Mouse (Mus musculus) kidney, postnatal 0 days (tissue): ENCODE results near the gene Slc34a1. TPM values are rescaled to one million over a fixed set of nuclear protein-coding genes. Genes with fewer than 3 reads are reported as not detected.

Experiments
- ATAC-seq: fragments of 200-750 bp; cut with Nextera tagmentation; replicated peaks from 2 replicates; pipeline ENCODE4 v1.8.0; 2017; ENCODE audit warnings: low read depth, moderate number of reproducible peaks, moderate TSS enrichment, moderate library complexity; ENCODE audit not compliant: low FRiP score
- DNase-seq: peaks from one replicate; pipeline ENCODE4 v3.0.0-alpha.2; 2016; ENCODE audit warnings: low spot score
- H3K27ac ChIP-seq: fragments of 300-500 bp; sonication (generic); 2 replicates; pipeline ENCODE4 v1.5.1; 2014; ENCODE audit warnings: mild to moderate bottlenecking
- H3K27me3 ChIP-seq: fragments of 300-500 bp; sonication (generic); 2 replicates; pipeline ENCODE4 v1.6.1; 2014; ENCODE audit warnings: low read length, mixed read lengths; ENCODE audit not compliant: insufficient read depth
- H3K36me3 ChIP-seq: fragments of 300-500 bp; sonication (generic); 2 replicates; pipeline ENCODE4 v1.6.1; 2014; ENCODE audit warnings: low read length, mixed read lengths; ENCODE audit not compliant: insufficient read depth
- H3K4me1 ChIP-seq: fragments of 300-500 bp; sonication (generic); replicated peaks from 2 replicates; pipeline ENCODE4 v1.6.1; 2014; ENCODE audit warnings: antibody characterized with exemption, low read length, mixed read lengths; ENCODE audit not compliant: insufficient read depth
- H3K4me2 ChIP-seq: fragments of 300-500 bp; sonication (generic); 2 replicates; pipeline ENCODE4 v1.6.1; 2014; ENCODE audit warnings: mild to moderate bottlenecking, low read length, moderate library complexity, mixed read lengths
- H3K4me3 ChIP-seq: fragments of 300-500 bp; sonication (generic); replicated peaks from 2 replicates; pipeline ENCODE4 v1.5.1; 2014; ENCODE audit warnings: low read depth, low read length
- H3K9ac ChIP-seq: fragments of 300-500 bp; sonication (generic); 2 replicates; pipeline ENCODE4 v1.6.1; 2014; ENCODE audit warnings: low read depth, low read length
- H3K9me3 ChIP-seq: fragments of 300-500 bp; sonication (generic); replicated peaks from 2 replicates; pipeline ENCODE4 v1.6.1; 2016; ENCODE audit warnings: low read length, inconsistent platforms, mixed read lengths
- CTCF ChIP-seq: IDR thresholded peaks from 2 replicates; pipeline ENCODE4 v1.5.1; 2016; ENCODE audit warnings: antibody characterized with exemption, low read depth, mild to moderate bottlenecking, moderate library complexity
- WGBS: fragments of 180-500 bp; shearing (Covaris S2); extraction: QIAGEN DNeasy Blood & Tissue Kit; methylation state at CpG from one replicate; pipeline ENCODE4 v1.1.7; 2014; 5-methylcytosine and 5-hydroxymethylcytosine counted together
- polyA plus RNA-seq: library from polyadenylated mRNA; unstranded; fragments of >200 nt; fragmentation: Nextera tagmentation; extraction: Ambion mirVana; gene quantifications from 2 replicates; pipeline ENCODE4 v1.2.1, GENCODE M21; 2015

Gene Slc34a1
- polyA plus RNA-seq, 1 experiment from 2014 or later, result 344 TPM

GRCm38 (mm10) chr13:55408546-55409120 is 10.6 kb downstream of the Slc34a1 start:
- ATAC-seq (no peak), DNase-seq (no peak)
- Histone ChIP-seq H3K27me3 (no peaks in the 10 kb centered on the region), H3K9ac (no peak overlapping the region), H3K4me3 (no peak overlapping the region), H3K36me3 (no peaks in the 10 kb centered on the region), H3K27ac (no peak overlapping the region), H3K9me3 (no peaks in the 10 kb centered on the region), H3K4me1 (0 out of 2 replicates have a peak, but pooled peaks cover 4% of the 10 kb centered on the region), H3K4me2 (no peak overlapping the region)
- TF ChIP-seq CTCF, result no peak
- 80% methylated on average over 19 of the region's 19 CpGs for WGBS

GRCm38 (mm10) chr13:55411826-55412225 is 13.8 kb downstream of the Slc34a1 start:
- whole genome bisulfite sequencing, result 73% methylated on average over 7 of the region's 7 CpGs
- no peak for ATAC-seq
- no peak for DNase-seq

GRCm38 (mm10) chr13:55412643-55413307 is 14.8 kb downstream of the Slc34a1 start:
- 78% methylated on average over 13 of the region's 13 CpGs for WGBS
- ATAC-seq, result no peak

More at GRCm38 (mm10) chr13:55411826-55412225, 13.8 kb downstream of the Slc34a1 start:
- no peak overlapping the region for H3K4me2 ChIP-seq
- H3K4me1 ChIP-seq, result 0 out of 2 replicates have a peak, but pooled peaks cover 7% of the 10 kb centered on the region
- no peaks in the 10 kb centered on the region for H3K27me3 ChIP-seq
- TF ChIP-seq CTCF, result no peak
- H3K4me3 ChIP-seq, result no peak overlapping the region
- H3K9ac ChIP-seq, result no peak overlapping the region
- H3K27ac ChIP-seq, result no peak overlapping the region
- H3K36me3 ChIP-seq, result no peaks in the 10 kb centered on the region
- H3K9me3 ChIP-seq, result no peaks in the 10 kb centered on the region

GRCm38 (mm10) chr13:55413333-55413732 is 15.3 kb downstream of the Slc34a1 start:
- H3K27ac ChIP-seq, result no peak overlapping the region
- 86% methylated on average over 12 of the region's 12 CpGs for whole genome bisulfite sequencing
- no peaks in the 10 kb centered on the region for H3K9me3 ChIP-seq
- no peaks in the 10 kb centered on the region for H3K36me3 ChIP-seq
- no peak for TF ChIP-seq CTCF
- H3K4me2 ChIP-seq, result no peak overlapping the region
- H3K27me3 ChIP-seq, result no peaks in the 10 kb centered on the region
- ATAC-seq (no peak), DNase-seq (no peak)
- 0 out of 2 replicates have a peak, but pooled peaks cover 7% of the 10 kb centered on the region for H3K4me1 ChIP-seq
- H3K9ac ChIP-seq, result no peak overlapping the region
- H3K4me3 ChIP-seq, result no peak overlapping the region

More at GRCm38 (mm10) chr13:55412643-55413307, 14.8 kb downstream of the Slc34a1 start:
- H3K4me3 ChIP-seq, result no peak overlapping the region
- no peaks in the 10 kb centered on the region for H3K27me3 ChIP-seq
- H3K36me3 ChIP-seq, result no peaks in the 10 kb centered on the region
- no peak overlapping the region for H3K9ac ChIP-seq
- no peak overlapping the region for H3K27ac ChIP-seq
- DNase-seq, result no peak
- TF ChIP-seq CTCF, result 0 out of 2 replicates have a peak, but pooled peaks have one; percentile 8
- 0 out of 2 replicates have a peak, but pooled peaks cover 7% of the 10 kb centered on the region for H3K4me1 ChIP-seq
- H3K9me3 ChIP-seq, result no peaks in the 10 kb centered on the region
- no peak overlapping the region for H3K4me2 ChIP-seq

GRCm38 (mm10) chr13:55414743-55415380 is 16.9 kb downstream of the Slc34a1 start, which contains the start of gene Pfn3:
Gene Pfn3 (minus strand): TSS chr13:55415232.
- DNase-seq (peak; percentile 75), ATAC-seq (peak; percentile 56)
- peaks cover 5% of the 10 kb centered on the region for H3K27me3 ChIP-seq
- H3K36me3 ChIP-seq, result no peaks in the 10 kb centered on the region
- H3K9ac ChIP-seq, result 0 out of 2 replicates have a peak within 1 kb of the TSS, but pooled peaks have one; percentile 31
- H3K4me2 ChIP-seq, result peak within 1 kb of the TSS; percentile 50
- H3K4me3 ChIP-seq, result peak within 1 kb of the TSS; percentile 21; the same call in 1 of the 2 replicates
- no peak within 1 kb of the TSS for H3K27ac ChIP-seq
- no peaks in the 10 kb centered on the region for H3K9me3 ChIP-seq
- no peak for TF ChIP-seq CTCF
- 14% methylated on average over 41 of the region's 41 CpGs for WGBS
- 0 out of 2 replicates have a peak, but pooled peaks cover 7% of the 10 kb centered on the region for H3K4me1 ChIP-seq

- H3K36me3 ChIP-seq, result no peaks in the 10 kb centered on the region
- H3K27me3 ChIP-seq, result peaks cover 23% of the 10 kb centered on the region
- H3K4me2 ChIP-seq, result no peak overlapping the region
- no peak overlapping the region for H3K4me3 ChIP-seq
- no peak overlapping the region for H3K27ac ChIP-seq
- no peaks in the 10 kb centered on the region for H3K9me3 ChIP-seq
- ATAC-seq (peak; percentile 34), DNase-seq (peak; percentile 85)
- whole genome bisulfite sequencing, result 7% methylated on average over 12 of the region's 12 CpGs
- H3K9ac ChIP-seq, result no peak overlapping the region
- 0 out of 2 replicates have a peak, but pooled peaks cover 7% of the 10 kb centered on the region for H3K4me1 ChIP-seq
- TF ChIP-seq CTCF, result peak; percentile 85
These were observed 20.0 kb downstream of the Slc34a1 start for GRCm38 (mm10) chr13:55418004-55418403.
